Mouse (Mus musculus) cerebellum, adult 2 months (tissue): ENCODE measurements around the gene E430018J23Rik.

Experiments used
- CTCF ChIP-seq: fragments of 200-500 bp; IDR thresholded peaks from 2 replicates; pipeline ENCODE4 v1.5.1; 2011; ENCODE audit warnings: low read depth, mild to moderate bottlenecking, control low read depth, low read length, moderate library complexity, borderline replicate concordance; ENCODE audit not compliant: insufficient read depth
- POLR2A ChIP-seq: fragments of 200-500 bp; IDR thresholded peaks from 2 replicates; pipeline ENCODE4 v1.6.1; 2011; ENCODE audit warnings: low read length, control low read depth, borderline replicate concordance; ENCODE audit not compliant: insufficient read depth

DNA sequence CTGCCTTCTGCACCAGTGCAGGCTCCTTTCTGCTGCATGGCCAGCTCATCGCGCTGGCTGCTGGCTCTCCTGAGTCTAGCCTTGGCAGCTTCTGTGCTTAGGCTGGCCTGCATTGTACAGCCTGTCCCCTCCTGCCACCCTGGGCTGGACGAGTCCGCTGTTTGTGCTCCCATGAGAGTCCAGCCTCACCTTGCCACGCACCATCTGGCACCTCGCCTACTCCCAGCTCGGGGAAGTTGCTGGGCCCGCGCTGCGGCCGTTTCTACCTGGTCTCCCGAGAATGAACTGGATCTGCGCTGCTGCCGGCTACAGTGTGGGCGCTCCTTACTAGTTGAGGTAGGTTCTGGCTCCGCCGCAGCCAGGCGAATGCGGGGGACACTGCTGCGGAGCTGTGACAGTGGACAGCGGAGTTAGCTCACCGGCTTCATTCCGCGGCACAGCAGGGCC is 29.9 kb downstream of the E430018J23Rik start:
- TF ChIP-seq POLR2A (peak; percentile 60; the same call in 1 of the 2 replicates), CTCF (no peak)
